Mouse (Mus musculus) intestine, embryonic 16.5 days (tissue): ENCODE results near the gene Pik3c2b. TPM values are rescaled to one million over a fixed set of nuclear protein-coding genes. Genes with fewer than 3 reads are reported as not detected.

Experiments used
- ATAC-seq: fragments of 200-750 bp; cut with Nextera tagmentation; 2 replicates; pipeline ENCODE4 v1.8.0; 2017; ENCODE audit warnings: moderate TSS enrichment, moderate library complexity
- H3K27ac ChIP-seq: fragments of 300-500 bp; sonication (generic); 2 replicates; pipeline ENCODE4 v1.5.1; 2014; ENCODE audit warnings: mild to moderate bottlenecking, low read length
- H3K27me3 ChIP-seq: fragments of 300-500 bp; sonication (generic); replicated peaks from 2 replicates; pipeline ENCODE4 v1.6.1; 2014; ENCODE audit warnings: low read length, control low read depth, mixed read lengths; ENCODE audit not compliant: control insufficient read depth, insufficient read depth
- H3K36me3 ChIP-seq: fragments of 300-500 bp; sonication (generic); 2 replicates; pipeline ENCODE4 v1.6.1; 2014; ENCODE audit warnings: low read length, control low read depth; ENCODE audit not compliant: control insufficient read depth, insufficient read depth
- H3K4me1 ChIP-seq: fragments of 300-500 bp; sonication (generic); 2 replicates; pipeline ENCODE4 v1.6.1; 2014; ENCODE audit warnings: low read length, control low read depth, mixed read lengths; ENCODE audit not compliant: control insufficient read depth, insufficient read depth
- H3K4me2 ChIP-seq: fragments of 300-500 bp; sonication (generic); 2 replicates; pipeline ENCODE4 v1.6.1; 2014; ENCODE audit warnings: low read depth, low read length, control low read depth
- H3K4me3 ChIP-seq: fragments of 300-500 bp; sonication (generic); 2 replicates; pipeline ENCODE4 v1.5.1; 2014; ENCODE audit warnings: mild to moderate bottlenecking, low read length
- H3K9ac ChIP-seq: fragments of 300-500 bp; sonication (generic); 2 replicates; pipeline ENCODE4 v1.6.1; 2014; ENCODE audit warnings: low read depth, low read length
- H3K9me3 ChIP-seq: fragments of 300-500 bp; sonication (generic); 2 replicates; pipeline ENCODE4 v1.6.1; 2016; ENCODE audit warnings: low read length, control low read depth; ENCODE audit not compliant: control insufficient read depth
- WGBS: fragments of 180-500 bp; shearing (Covaris S2); extraction: QIAGEN DNeasy Blood & Tissue Kit; methylation state at CpG from one replicate; pipeline ENCODE4 v1.1.7; 2014; 5-methylcytosine and 5-hydroxymethylcytosine counted together
- polyA plus RNA-seq: library from polyadenylated mRNA; unstranded; fragments of >200 nt; fragmentation: Nextera tagmentation; extraction: Ambion mirVana; gene quantifications from 2 replicates; pipeline ENCODE4 v1.2.1, GENCODE M21; 2015

Gene Pik3c2b
- polyA plus RNA-seq, 1 experiment from 2014 or later: 5.3 TPM

DNA sequence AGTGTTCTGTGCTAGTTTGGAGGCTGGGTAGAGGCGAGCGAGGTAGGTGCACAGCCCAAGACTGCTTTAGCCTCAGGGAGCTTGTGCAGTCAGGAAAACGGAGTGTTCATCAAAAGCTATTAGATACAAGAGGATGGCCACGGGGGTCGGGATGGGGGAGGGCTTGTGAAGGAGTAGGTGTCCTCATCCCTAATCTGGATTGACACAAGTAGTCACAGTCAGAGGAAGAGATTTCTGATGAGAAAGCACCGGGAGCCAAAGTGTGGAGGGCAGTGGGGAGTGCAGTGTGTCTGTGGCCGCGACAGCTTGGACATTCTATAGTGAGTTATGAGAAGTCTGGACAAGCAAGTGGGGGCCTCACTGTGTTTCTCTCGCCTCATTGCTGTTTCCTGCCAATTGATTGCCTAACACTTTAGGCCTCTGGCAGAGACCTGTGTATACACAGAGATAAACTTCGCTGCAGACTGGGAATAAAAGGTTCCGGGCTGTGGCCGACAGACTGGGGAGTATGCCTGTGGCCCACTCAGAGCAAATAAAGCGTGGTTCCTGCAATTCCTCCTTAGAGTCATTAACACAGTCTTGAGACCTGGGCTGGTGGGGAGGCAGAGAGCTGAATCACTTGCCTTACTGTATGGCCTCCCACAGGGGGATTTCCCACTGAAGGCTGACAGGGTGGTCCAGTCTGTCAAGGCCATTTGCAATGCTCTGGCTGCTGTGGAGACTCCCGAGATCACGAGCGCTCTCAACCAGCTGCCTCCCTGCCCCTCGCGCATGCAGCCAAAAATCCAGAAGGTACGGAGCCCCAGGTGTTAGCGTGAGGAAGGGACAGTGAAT is 31.4 kb downstream of the Pik3c2b start:
- peak overlapping the region; percentile 6; the same call in 1 of the 2 replicates for H3K9ac ChIP-seq
- H3K36me3 ChIP-seq: peaks cover 3% of the 10 kb centered on the region; the same call in 1 of the 2 replicates
- peak overlapping the region; percentile 66 for H3K27ac ChIP-seq
- peak; percentile 84 for ATAC-seq
- H3K9me3 ChIP-seq: no peaks in the 10 kb centered on the region
- no peak overlapping the region for H3K4me2 ChIP-seq
- no peak overlapping the region for H3K4me3 ChIP-seq
- WGBS: 33% methylated on average over 20 of the region's 20 CpGs
- no peaks in the 10 kb centered on the region for H3K27me3 ChIP-seq
- peaks cover 33% of the 10 kb centered on the region for H3K4me1 ChIP-seq

DNA sequence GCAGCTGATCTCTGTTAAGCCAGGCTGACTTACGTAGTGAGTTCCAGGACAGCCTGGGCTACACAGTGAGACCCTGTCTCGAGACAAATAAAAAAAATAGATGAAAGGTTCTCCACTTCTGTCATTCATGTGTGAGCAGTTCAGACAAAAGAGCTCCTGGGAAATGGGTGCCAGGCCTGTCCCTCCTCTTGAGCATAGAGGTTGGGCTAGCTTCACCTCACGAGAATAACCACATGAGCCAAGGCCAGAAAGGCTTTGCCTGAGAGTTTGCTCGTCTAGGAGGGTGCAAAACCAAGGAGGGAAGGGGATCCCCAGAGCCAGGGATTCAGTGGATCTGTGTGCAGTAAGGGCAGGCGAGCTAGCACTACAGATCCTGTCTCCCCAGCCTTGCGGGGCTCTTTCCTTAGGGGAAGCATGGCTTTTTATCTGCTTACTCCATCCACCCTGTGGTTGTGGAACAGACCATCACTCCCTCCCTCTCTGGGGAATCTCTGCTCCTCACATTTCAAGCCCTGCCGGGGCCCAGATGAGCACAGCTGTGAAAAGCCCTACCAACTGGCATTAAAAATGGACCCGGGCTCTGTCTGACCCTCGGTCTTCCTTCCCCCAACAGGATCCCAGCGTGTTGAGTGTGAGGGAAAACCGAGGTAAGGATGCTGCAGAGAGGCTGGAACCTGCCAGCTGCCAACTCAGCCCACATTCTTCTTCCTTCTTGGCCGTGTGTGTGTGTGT is 32.3 kb downstream of the Pik3c2b start:
- H3K4me2 ChIP-seq: no peak overlapping the region
- H3K27ac ChIP-seq: peak overlapping the region; percentile 66
- H3K4me3 ChIP-seq: no peak overlapping the region
- peaks cover 26% of the 10 kb centered on the region for H3K4me1 ChIP-seq
- H3K27me3 ChIP-seq: no peaks in the 10 kb centered on the region
- peak; percentile 8; the same call in 1 of the 2 replicates for ATAC-seq
- WGBS: 55% methylated on average over 12 of the region's 12 CpGs
- peak overlapping the region; percentile 32; the same call in 1 of the 2 replicates for H3K9ac ChIP-seq
- H3K9me3 ChIP-seq: no peaks in the 10 kb centered on the region
- H3K36me3 ChIP-seq: peaks cover 6% of the 10 kb centered on the region; the same call in 1 of the 2 replicates

DNA sequence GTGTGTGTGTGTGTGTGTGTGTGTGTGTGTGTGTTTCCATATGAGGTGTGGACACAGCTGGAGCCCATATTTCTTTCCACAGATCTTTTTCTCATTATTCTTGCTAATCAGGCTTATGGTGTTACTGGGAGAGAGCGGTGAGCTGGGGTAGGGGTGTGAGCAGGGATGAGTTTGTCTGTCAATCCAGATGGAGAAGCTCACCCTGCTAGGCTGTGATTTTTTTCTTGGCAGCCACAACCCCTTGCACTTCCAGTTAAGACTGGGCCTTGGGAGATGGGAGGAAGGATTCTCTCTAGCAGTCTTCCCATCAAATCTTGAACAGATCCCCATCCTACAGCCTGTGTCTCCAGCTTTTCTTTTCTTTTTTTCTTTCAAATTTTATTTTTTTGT is 32.9 kb downstream of the Pik3c2b start:
- H3K4me2 ChIP-seq: no peak overlapping the region
- H3K4me1 ChIP-seq: peaks cover 27% of the 10 kb centered on the region
- no peaks in the 10 kb centered on the region for H3K27me3 ChIP-seq
- no peaks in the 10 kb centered on the region for H3K9me3 ChIP-seq
- no peak overlapping the region for H3K4me3 ChIP-seq
- H3K9ac ChIP-seq: no peak overlapping the region
- ATAC-seq: no peak
- peaks cover 6% of the 10 kb centered on the region; the same call in 1 of the 2 replicates for H3K36me3 ChIP-seq
- WGBS: 55% methylated on average over 1 of the region's 1 CpGs
- peak overlapping the region; percentile 66 for H3K27ac ChIP-seq

DNA sequence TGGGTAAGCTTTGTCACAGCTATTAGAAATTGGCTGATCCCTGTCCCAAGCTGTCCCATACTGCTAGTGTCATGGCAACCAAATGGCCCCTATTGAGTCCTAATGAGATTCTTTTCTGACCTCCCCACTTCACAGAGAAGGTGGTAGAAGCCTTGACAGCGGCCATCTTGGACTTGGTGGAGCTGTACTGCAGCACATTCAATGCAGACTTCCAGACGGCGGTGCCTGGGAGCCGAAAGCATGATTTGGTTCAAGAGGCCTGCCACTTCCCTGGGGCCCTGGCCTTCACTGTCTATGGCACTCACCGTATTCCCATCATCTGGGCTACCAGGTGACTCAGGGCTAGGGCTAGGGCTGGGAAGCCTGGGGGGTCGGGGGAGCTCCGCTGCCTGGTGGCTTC is 34.0 kb downstream of the Pik3c2b start:
- Histone ChIP-seq H3K4me1 (peaks cover 33% of the 10 kb centered on the region), H3K4me3 (no peak overlapping the region), H3K9me3 (no peaks in the 10 kb centered on the region), H3K36me3 (peaks cover 6% of the 10 kb centered on the region; the same call in 1 of the 2 replicates), H3K4me2 (no peak overlapping the region), H3K27ac (no peak overlapping the region), H3K9ac (no peak overlapping the region), H3K27me3 (no peaks in the 10 kb centered on the region)
- WGBS: 88% methylated on average over 7 of the region's 7 CpGs
- ATAC-seq: no peak

DNA sequence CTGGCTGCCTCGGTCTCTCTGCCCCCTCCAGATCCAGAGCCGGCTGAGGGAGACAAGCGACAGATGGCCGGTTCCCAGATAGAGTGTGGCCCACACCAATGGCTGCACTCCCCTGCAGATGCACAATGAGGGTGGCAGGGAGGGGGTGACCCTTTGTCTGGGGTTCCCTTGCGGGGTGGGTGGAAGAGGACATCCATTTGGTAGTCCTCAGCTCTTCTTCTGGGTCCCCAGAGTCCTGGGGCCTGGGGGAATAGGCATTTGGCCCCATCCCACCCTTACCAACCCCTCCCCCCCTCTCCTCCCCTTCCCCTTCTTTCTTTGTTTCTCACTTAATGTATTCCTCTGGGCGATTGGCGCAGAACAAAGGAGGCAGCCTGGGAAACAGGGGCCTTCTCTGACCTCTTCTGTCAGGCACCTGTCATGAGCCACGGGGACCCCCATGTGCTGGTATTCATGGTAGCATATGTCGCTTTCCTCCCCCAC is 34.7 kb downstream of the Pik3c2b start:
- no peak for ATAC-seq
- no peak overlapping the region for H3K4me2 ChIP-seq
- peaks cover 6% of the 10 kb centered on the region; the same call in 1 of the 2 replicates for H3K36me3 ChIP-seq
- WGBS: 64% methylated on average over 9 of the region's 9 CpGs
- H3K9me3 ChIP-seq: no peaks in the 10 kb centered on the region
- H3K4me1 ChIP-seq: peaks cover 36% of the 10 kb centered on the region
- H3K9ac ChIP-seq: no peak overlapping the region
- no peak overlapping the region for H3K4me3 ChIP-seq
- H3K27me3 ChIP-seq: no peaks in the 10 kb centered on the region
- no peak overlapping the region for H3K27ac ChIP-seq

DNA sequence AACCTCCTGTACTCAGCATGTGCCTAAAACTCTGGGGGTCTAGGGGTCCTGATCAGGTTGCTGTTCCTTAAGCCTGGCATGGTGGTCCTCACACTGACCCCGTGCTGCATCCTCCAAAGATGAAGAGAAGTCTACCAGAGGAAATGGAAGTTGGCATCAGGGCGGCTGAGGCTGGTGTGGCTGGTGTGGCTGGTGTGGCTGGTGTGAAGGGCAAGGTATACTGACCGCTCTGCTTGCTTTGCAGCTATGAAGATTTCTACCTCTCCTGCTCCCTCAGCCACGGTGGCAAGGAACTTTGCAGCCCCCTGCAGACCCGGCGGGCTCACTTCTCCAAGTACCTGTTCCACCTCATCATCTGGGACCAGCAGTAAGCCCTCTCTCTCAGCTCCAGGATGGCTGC is 35.2 kb downstream of the Pik3c2b start:
- H3K36me3 ChIP-seq: peaks cover 6% of the 10 kb centered on the region; the same call in 1 of the 2 replicates
- no peak for ATAC-seq
- no peak overlapping the region for H3K4me3 ChIP-seq
- no peaks in the 10 kb centered on the region for H3K27me3 ChIP-seq
- peaks cover 36% of the 10 kb centered on the region for H3K4me1 ChIP-seq
- WGBS: 80% methylated on average over 6 of the region's 6 CpGs
- H3K27ac ChIP-seq: no peak overlapping the region
- H3K4me2 ChIP-seq: no peak overlapping the region
- H3K9ac ChIP-seq: no peak overlapping the region
- H3K9me3 ChIP-seq: no peaks in the 10 kb centered on the region

- ATAC-seq: no peak
- H3K36me3 ChIP-seq: peaks cover 6% of the 10 kb centered on the region; the same call in 1 of the 2 replicates
- H3K4me1 ChIP-seq: peaks cover 19% of the 10 kb centered on the region
- no peaks in the 10 kb centered on the region for H3K9me3 ChIP-seq
- H3K9ac ChIP-seq: no peak overlapping the region
- no peak overlapping the region for H3K4me2 ChIP-seq
- H3K27me3 ChIP-seq: no peaks in the 10 kb centered on the region
- peak overlapping the region; percentile 86; the same call in 1 of the 2 replicates for H3K27ac ChIP-seq
- H3K4me3 ChIP-seq: no peak overlapping the region
- 81% methylated on average over 5 of the region's 5 CpGs for WGBS
Observed at GRCm38 (mm10) chr1:133083003-133083546, 37.6 kb downstream of the Pik3c2b start.

GRCm38 (mm10) chr1:133083942-133084625 is 38.6 kb downstream of the Pik3c2b start:
- peak; percentile 90 for ATAC-seq
- Histone ChIP-seq H3K4me3 (no peak overlapping the region), H3K9ac (peak overlapping the region; percentile 46), H3K4me1 (peaks cover 15% of the 10 kb centered on the region), H3K4me2 (peak overlapping the region; percentile 30), H3K36me3 (peaks cover 6% of the 10 kb centered on the region; the same call in 1 of the 2 replicates), H3K9me3 (no peaks in the 10 kb centered on the region), H3K27ac (peak overlapping the region; percentile 86), H3K27me3 (no peaks in the 10 kb centered on the region)
- WGBS: 46% methylated on average over 11 of the region's 11 CpGs
